Mouse (Mus musculus) inflammation-experienced regulatory T-cells, adult 6 months (primary cell): Measurements from ENCODE around the gene Npy2r. TPM values are rescaled to one million over a fixed set of nuclear protein-coding genes. Genes with fewer than 3 reads are reported as not detected.

Source experiments
- ATAC-seq: one replicate; pipeline ENCODE4 v1.8.0; 2017
- polyA plus RNA-seq, 3 experiments: library from polyadenylated mRNA; unstranded; fragments of 100-300 nt; shearing (Covaris generic); gene quantifications; one replicate each; pipeline ENCODE4 v1.2.1; 2017

Npy2r gene
- not detected for polyA plus RNA-seq

DNA sequence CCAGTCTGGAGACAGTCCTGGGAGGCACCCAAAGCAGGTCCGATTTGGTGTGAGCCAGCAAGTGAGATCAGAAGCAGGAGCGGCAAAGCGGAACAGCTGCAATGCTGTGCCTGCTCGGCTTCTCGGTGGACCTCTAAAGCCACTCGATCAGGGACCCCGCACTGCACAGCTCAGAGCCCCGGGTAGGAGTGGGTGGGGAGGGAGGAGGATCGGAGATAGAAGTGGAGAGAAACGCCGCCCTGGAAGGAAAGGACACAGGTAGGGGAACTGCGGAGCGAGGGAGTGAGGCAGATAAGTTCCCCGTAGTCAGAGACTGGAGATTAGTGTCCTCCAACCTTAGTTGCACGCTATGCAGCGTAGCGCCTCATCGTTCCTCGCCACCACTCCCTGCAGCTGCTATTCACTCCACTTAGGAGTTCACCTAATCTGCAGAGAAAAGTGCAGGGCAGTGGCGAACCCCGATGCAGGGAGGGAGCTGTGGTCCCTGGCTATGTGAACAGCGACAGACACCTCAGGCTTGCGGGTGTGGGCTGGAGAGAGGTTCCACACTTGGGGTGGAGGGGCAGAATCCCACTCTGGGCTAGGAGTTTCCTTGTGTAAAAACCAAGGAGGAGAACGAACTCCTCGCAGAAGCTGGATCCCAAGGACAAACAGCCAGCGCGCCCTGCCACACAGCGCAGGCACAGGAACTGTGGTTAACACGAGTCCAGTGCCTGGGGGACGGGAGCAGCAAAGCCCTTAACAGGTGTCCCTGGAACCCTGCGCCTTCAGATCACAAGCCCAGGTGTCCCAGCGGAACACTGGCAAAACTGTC, at the start of gene Npy2r:
Gene Npy2r, minus strand, starts transcription at position 177 of the 814 bp plus-strand sequence.
- no peak for ATAC-seq

DNA sequence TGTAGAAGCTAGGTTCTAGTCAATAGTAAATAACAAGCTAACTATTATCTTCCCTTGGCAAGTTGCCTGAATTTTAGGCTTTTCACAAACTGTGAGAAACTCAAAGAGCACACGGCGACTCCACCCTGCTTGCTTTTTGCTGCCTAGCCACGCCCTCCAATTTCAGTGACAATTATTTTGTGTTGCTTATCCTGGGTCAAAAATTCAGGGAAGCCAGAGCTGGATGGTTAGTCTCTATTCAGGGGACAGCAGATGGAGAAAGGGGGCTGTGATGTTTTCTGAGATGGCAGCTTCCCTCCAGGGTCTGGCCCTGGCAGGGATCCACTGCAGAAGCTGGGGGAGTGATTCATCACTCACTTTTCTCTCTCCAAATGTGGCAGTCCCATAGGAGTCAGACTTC, 9.9 kb upstream of the Npy2r start:
- ATAC-seq, result no peak

DNA sequence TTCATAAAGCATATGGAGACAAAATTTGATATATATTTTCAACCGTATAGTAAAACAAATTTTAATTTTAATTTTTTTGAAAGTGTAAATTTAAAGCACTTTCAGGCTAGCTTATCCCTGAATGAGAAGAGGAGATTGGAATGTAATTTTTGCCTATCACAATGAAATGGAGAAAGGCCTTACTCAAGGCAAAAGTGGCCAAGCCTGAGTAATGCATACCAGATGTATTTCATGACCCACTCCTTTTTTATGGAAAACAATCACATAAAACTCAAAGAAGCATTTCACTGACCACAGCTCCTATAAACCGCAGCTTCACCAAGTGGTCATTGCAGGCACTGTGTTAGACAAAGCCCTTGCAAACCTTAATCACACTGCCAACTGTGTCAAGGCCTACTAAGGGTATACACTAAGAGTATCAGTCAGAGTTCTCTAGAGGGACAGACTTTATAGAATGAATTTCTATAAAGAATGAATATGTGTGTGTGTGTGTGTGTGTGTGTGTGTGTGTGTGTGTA, 8.5 kb upstream of the Npy2r start:
- no peak for ATAC-seq

DNA sequence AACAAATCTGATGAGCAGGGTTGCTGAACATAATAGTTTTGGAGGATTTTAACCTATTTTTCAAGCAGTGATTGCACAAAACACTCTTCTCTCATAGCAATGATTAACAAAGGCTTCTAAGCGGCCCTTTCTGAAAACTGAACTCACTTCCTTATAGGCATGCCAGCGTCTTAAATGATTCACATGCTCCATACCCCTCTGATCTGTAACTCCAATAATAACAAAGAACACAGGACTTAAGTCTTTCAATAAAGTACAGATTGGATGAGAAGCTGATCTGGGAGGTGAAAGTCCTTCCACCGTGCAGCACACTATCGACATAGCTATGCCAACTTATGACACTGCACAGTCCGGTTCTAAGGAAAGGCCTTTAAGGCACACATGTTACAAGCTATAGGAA, 2.0 kb upstream of the Npy2r start:
- ATAC-seq, result no peak

DNA sequence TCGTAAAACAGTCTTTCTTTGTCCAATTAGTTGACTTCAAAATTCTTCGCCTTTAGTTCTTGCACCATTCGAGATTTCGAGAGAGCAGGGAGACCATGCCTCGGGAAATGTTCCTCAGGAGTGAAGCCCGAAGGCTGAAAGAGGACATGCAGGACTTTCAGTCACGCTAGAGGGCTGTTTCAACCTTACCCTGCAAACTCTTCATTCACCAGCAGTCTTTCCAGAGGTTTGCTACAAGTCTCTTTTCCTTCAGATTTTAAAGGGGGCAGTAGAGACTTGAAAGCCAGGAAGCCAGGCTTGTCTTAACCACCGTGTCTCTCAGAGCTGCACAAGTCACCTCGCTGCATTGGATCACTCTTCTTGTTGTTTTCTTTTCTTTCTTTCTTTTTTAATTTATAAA, 869 bp upstream of the Npy2r start:
- no peak for ATAC-seq

DNA sequence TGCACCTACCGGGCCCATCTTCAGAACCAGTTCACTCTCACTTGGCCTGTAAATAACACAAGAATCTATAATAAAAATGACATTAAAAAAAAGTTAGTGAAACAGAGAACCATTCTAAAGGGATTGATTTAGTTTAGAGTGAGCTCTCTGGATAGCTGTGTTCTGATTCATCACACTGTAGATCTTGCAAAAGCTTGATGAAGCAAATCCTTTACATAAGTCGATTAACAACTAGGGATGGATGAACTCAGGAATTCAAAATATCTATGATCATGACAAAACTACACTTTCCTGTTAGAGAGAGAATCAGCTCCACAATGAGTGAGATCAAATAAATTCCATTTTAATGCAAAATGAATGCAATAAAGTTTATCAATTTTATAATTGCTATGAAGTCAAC, 6.4 kb downstream of the Npy2r start:
- ATAC-seq, result no peak

DNA sequence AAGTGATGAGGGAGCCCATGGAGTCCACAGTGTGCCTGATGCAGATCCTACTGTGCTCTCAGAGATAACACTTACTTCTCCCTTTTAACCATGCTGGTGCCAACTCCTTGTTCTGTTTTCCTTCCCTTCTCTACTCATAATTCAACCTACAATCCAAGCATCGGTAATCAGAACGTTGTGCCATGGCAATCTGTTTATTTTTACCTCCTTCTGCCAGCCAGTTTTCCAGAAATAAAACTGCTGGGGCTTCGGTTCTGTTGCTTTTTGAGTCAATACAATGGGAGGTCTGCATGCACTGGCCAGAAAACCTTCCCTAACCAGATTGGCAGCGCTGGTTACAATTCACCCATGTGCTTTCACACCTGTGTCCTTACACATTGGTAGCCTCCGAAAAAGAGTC, 7.9 kb downstream of the Npy2r start:
- ATAC-seq, result no peak

DNA sequence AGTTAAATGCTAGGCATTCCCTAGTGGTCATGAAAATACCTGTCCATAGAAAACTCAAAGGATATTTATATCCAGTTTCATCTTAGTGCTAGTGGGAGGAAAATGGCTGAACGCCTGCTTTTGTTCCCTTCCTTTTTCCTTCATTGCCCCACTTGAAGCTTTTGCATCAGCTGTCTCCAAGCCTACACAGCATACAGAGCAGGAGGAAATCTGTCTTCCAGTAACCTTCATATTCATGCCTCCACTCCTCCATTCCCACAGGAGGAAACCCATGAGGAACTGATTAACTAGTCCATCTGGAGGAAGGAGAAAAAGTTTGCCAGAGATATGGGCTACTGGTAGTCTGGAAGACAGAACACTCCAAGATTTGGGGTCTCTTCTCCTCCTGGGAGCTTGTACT, 23.1 kb downstream of the Npy2r start:
- no peak for ATAC-seq

DNA sequence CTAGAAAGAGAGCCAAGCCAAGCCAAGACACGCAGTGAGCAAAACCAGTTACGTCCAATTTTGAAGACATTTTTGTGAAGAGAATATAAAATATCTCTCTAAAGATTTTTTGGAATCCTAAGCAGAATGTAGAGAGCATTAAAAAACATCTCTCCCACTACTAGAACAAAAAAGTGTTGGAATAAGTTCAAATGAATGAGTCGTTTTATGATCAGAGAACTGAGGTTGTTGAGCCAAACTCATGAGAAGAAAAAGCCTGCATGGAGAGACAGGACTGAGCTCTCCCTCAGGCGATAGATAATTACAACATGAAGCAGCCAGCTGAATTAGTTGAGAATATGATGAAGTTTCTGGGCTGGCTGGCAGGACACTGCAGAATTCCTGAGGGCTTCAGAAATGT, 49.9 kb downstream of the Npy2r start:
- ATAC-seq, result no peak

Other genes with a start within 250 kb of the Npy2r start
- 1 to 10 TPM in 1 of 3 experiments, under 1 TPM in 2; 0.66 to 2.3 (median 0.96) TPM for gene Map9, start 190.0 kb downstream of the Npy2r start, polyA plus RNA-seq